Mouse (Mus musculus) intestine, embryonic 15.5 days (tissue): ENCODE measurements around the gene Gm6685. TPM values are rescaled to one million over a fixed set of nuclear protein-coding genes. Genes with fewer than 3 reads are reported as not detected.

Experiments used
- polyA plus RNA-seq: library from polyadenylated mRNA; unstranded; fragments of >200 nt; fragmentation: Nextera tagmentation; extraction: Ambion mirVana; gene quantifications from 2 replicates; pipeline ENCODE4 v1.2.1, GENCODE M21; 2015

Gene Gm6685
- polyA plus RNA-seq, 1 experiment from 2014 or later, result 0.34 TPM

Other genes starting within 250 kb of the Gm6685 start
- gene Ccdc85a, start 244.5 kb upstream of the Gm6685 start, polyA plus RNA-seq, result 1.9 and 2.0 TPM in 2 replicates